Mouse (Mus musculus) inflammation-experienced regulatory T-cells, adult 16 weeks (primary cell): ENCODE measurements around the gene Abcf2. TPM values are rescaled to one million over a fixed set of nuclear protein-coding genes. Genes with fewer than 3 reads are reported as not detected.

Source experiments
- polyA plus RNA-seq: library from polyadenylated mRNA; unstranded; fragments of 100-300 nt; shearing (Covaris generic); gene quantifications from one replicate; pipeline ENCODE4 v1.2.1, GENCODE M21; 2017

Gene Abcf2
- polyA plus RNA-seq: 99.2 TPM

DNA sequence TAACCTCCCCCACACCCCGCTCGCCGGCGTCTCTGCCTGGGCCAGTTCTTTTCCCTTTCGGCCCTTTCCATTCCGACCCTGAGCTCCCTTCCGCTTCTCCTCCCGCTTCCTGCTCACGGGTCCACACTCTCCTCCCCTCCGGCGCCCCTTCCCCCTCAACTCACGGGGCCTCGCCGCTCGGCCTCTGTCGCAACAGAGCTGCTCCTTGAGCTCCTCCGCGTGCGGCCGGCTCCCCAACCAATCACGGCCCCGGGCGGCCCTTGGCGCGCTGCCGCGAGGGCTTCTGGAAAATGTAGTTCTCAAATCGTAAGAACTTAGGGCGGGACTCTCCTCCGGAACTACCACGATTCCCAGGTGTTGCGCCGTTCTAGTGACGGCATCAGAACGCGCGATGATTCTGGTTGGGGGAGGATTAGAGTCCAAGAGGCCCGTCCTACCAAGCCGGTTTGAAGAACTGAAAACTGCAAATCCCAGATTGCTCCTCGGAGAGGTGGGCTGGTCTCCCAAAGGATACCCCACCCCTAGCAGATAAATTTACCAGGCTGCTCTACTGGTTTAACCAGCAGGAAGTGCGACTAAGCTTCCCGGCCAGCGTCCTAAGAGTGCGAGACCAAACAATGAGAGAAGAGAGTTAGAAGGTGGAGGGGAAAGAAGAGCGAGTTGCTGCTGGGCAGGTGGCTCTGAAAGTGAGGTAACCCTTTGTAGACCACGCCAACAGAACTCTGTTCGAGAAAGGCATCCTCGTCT lies at the start of gene Abcf2:
Gene Abcf2 (minus strand): TSS at position 285 of the 747 bp plus-strand sequence.

DNA sequence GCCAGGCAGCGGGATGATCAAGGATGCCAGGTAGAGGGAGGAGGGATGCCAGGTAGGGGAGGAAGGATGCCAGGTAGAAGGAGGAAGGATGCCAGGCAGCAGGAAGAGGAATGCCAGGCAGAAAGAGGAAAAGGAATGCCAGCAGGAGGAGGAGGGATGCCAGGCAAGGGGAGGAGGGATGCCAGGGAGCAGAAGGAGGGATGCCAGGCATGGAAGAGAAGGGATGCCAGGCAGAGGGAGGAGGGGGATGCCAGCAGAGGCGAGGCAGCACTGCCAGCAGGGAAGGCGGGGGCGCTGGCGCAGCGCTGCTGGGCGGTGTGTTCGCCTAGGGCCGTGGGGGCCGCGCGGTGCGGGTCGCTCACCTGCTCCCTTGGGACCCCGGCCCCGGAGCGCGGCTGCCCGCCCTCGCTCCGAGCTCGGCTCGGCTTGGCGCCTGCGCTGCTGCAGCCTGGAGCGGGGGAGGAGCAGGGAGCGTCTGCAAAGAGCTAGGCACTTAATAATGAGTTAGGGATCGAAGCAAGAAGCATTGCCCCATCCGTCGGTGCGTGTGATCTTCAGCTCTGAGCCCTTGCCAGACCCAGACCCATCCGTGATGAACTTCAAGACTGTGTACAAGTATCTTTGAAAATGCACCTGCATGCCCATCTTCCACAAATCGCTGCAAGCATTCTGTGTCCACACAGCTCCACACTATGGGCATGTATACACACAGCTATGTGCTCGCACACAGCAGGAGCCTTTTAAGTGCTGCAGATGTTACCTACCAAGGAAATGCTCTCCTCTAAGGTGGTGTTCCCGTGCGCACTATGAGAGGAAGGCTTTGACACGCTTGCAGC lies 46.9 kb upstream of the Abcf2 start, which contains the start of gene Smarcd3:
Gene Smarcd3 (minus strand): TSS at position 426 of the 836 bp plus-strand sequence.

DNA sequence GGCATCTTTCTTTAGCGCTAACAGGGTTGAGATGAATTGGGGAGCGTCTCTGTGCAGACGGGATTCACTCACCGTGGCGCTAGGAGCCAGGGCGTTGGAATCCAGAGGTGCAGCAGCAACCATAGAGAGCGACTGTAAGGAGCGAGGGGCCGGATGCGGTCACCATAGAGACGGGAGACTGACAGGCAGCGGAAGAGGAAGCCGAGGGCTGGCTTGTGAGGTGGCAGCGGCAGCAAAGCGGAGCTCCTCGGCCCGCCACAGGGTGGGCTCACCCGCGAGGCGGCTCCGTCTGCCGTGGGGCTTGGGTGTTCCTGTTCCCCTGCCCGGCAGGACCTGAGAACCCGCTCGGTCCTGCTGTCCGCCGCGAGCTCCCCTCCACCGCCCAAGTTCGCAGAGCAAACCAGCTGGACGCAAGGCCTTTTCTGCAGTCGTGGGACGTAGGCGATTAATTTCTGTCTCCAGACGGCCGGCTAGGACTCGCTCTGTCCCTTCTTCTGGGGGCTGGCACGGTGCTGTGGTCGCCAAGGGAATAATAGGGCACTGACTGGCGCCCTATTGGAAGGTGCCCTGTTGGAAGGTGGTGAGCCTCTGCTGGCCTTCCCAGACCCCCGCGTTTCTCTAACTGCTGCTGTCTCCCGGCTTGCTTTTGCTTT lies 9.4 kb upstream of the Abcf2 start, which contains the start of gene Chpf2:
Gene Chpf2 (plus strand): TSS at position 195 of the 653 bp plus-strand sequence.

GRCm38 (mm10) chr5:24556709-24557108 lies 20.6 kb downstream of the Abcf2 start, which contains the start of gene 4931409K22Rik:
4931409K22Rik (minus strand) TSS chr5:24556809.

DNA sequence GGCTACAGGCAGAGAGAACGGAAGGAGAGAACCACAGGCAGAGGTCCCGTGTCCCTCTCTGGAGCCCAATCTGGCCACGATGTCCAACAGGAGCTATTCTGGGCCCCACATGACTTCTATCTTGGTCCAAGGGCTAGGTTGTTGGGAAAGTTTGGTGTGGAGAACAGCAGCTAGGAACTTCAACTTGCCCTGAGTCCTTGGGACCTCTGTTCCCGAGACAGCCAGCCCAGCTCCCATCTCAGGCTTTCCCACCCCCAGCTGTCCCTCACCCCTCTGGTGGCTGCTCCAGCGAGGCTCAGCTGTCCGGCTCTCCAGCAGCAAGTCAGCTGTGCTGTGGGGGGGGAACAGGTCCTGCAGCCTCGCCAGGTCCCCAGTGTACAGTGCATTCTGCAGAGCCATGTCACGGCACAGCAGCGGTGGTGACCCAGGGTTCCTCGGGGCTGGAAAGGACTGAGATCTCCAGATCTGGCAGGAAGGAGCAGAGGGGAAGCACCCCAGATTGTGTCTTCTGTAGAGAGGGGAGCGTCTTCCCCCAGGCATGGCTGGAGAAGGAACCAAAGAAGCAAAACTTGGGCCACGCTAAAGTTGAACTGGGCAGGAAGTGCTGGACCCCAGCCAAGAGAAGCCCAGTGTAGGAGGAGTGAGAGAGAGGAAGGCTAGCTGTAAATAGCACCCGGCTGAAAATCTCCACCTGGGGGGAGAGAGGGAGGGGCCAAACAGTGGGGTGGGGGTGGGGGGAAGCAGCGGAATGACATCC lies 36.7 kb downstream of the Abcf2 start, which contains the start of gene Asb10:
Gene Asb10 (minus strand): TSS at position 592 of the 757 bp plus-strand sequence.

GRCm38 (mm10) chr5:24526889-24527230 lies 50.4 kb downstream of the Abcf2 start, which contains the start of gene Gbx1:
Gbx1 (minus strand) TSS chr5:24527202.

Other genes with a start within 250 kb of the Abcf2 start
- gene Kcnh2, start 225.9 kb downstream of the Abcf2 start, polyA plus RNA-seq: 5.6 TPM
- 0.22 TPM for gene Nos3, start 212.7 kb downstream of the Abcf2 start, polyA plus RNA-seq
- gene Atg9b, start 185.3 kb downstream of the Abcf2 start, polyA plus RNA-seq: 0.89 TPM
- 27.8 TPM for gene Abcb8, start 183.8 kb downstream of the Abcf2 start, polyA plus RNA-seq
- not detected for gene Asic3, start 164.1 kb downstream of the Abcf2 start, polyA plus RNA-seq
- gene Cdk5, start 153.9 kb downstream of the Abcf2 start, polyA plus RNA-seq: 90.7 TPM
- gene Slc4a2, start 153.6 kb downstream of the Abcf2 start, polyA plus RNA-seq: 49.6 TPM
- 148 TPM for gene Fastk, start 132.2 kb downstream of the Abcf2 start, polyA plus RNA-seq
- gene Tmub1, start 129.6 kb downstream of the Abcf2 start, polyA plus RNA-seq: 89.2 TPM
- gene Agap3, start 125.3 kb downstream of the Abcf2 start, polyA plus RNA-seq: 4.8 TPM
- gene Gbx1, start 50.3 kb downstream of the Abcf2 start, polyA plus RNA-seq: not detected
- not detected for gene Asb10, start 36.5 kb downstream of the Abcf2 start, polyA plus RNA-seq
- not detected for gene 4931409K22Rik, start 20.7 kb downstream of the Abcf2 start, polyA plus RNA-seq
- gene Chpf2, start 9.3 kb upstream of the Abcf2 start, polyA plus RNA-seq: 43.8 TPM
- 1.6 TPM for gene Smarcd3, start 46.9 kb upstream of the Abcf2 start, polyA plus RNA-seq
- gene Nub1, start 108.1 kb upstream of the Abcf2 start, polyA plus RNA-seq: 97.9 TPM
- gene Wdr86, start 153.3 kb upstream of the Abcf2 start, polyA plus RNA-seq: not detected
- 1.6 TPM for gene Crygn, start 180.5 kb upstream of the Abcf2 start, polyA plus RNA-seq